ENCODE assay signal across 23 mouse cellular contexts in genomic region chr11:68993122-68993521, GRCm38 (mm10). TPM values are rescaled to one million over a fixed set of nuclear protein-coding genes. Genes with fewer than 3 reads are reported as not detected.
DNase-seq lines count a peak whose midpoint lies in the region; ATAC-seq and TF ChIP-seq lines count a peak whose summit lies in the region.
"Had no signal": no experiment of that assay in that cellular context is flagged by ENCODE, and none has a peak within 500 bp of the region (broad histone marks: within the 10 kb centered on the region; RNA-seq: fewer than 3 reads in every experiment).

No protein-coding gene starts in this region.

- 81% methylated on average over 7 of the region's 7 CpGs for WGBS in hindbrain, postnatal 0 days
- 93% methylated on average over 7 of the region's 7 CpGs for WGBS in hindbrain, embryonic 10.5 days

- H3K27ac ChIP-seq in hindbrain, postnatal 0 days: no peak overlapping the region
- no peak overlapping the region for H3K27ac ChIP-seq in hindbrain, embryonic 10.5 days
- H3K27ac ChIP-seq: heart, embryonic 15.5 days; hindbrain, embryonic 14.5 days; intestine, embryonic 15.5 days; liver, embryonic 13.5 days; midbrain, embryonic 13.5 days; neural tube, embryonic 13.5 days had no signal

- DNase-seq in hindbrain, postnatal 0 days (ENCODE audit: low spot score): peak; percentile 16
- no peak for DNase-seq in hindbrain, embryonic 10.5 days (ENCODE audit: low spot score)
- peak; percentile 74 for DNase-seq in cerebellum, adult 11-12 months
- peak; percentile 58 for DNase-seq in cerebellum, adult 8-10 months
- peak; percentile 61 to 75 for DNase-seq in cerebellum, postnatal 36 days
- no peak for DNase-seq in gastrocnemius, adult 18-20 months (ENCODE audit: low spot score)
- DNase-seq in left cerebral cortex, postnatal 25 days (ENCODE audit: low spot score in 2 of 2): no peak
- DNase-seq: forebrain, postnatal 0 days; gastrocnemius, postnatal 36 days; heart, postnatal 36 days; kidney, adult 9 months; kidney, postnatal 14 days; liver, embryonic 13.5 days; lung, adult 2 months; lung, postnatal 14 days; retina, postnatal 1 day; right cerebral cortex, postnatal 25 days; spleen, adult 18-20 months had no signal

- no peak overlapping the region for H3K9ac ChIP-seq in hindbrain, postnatal 0 days (replicated peaks; ENCODE audit: low read length)
- H3K9ac ChIP-seq: forebrain, postnatal 0 days; heart, embryonic 15.5 days; hindbrain, embryonic 14.5 days; intestine, embryonic 15.5 days; liver, embryonic 13.5 days; midbrain, embryonic 13.5 days; neural tube, embryonic 13.5 days had no signal

- H3K4me2 ChIP-seq in hindbrain, postnatal 0 days (ENCODE audit: low read depth, low read length): no peak overlapping the region
- H3K4me2 ChIP-seq: heart, embryonic 15.5 days; hindbrain, embryonic 14.5 days; intestine, embryonic 15.5 days; liver, embryonic 13.5 days; midbrain, embryonic 13.5 days; neural tube, embryonic 13.5 days had no signal

- ATAC-seq in hindbrain, postnatal 0 days: peak; percentile 15; the same call in 1 of the 2 replicates
- ATAC-seq: forebrain, postnatal 0 days; intestine, embryonic 15.5 days; midbrain, embryonic 13.5 days had no signal

- intact Hi-C loops in left cerebral cortex, postnatal 25 days (cut with DNase I): no loop called here

- H3K36me3 ChIP-seq in hindbrain, postnatal 0 days (ENCODE audit: insufficient read depth, low read length): peaks cover 58% of the 10 kb centered on the region
- peaks cover 99% of the 10 kb centered on the region for H3K36me3 ChIP-seq in hindbrain, embryonic 10.5 days

- no peaks in the 10 kb centered on the region for H3K27me3 ChIP-seq in hindbrain, postnatal 0 days (ENCODE audit: insufficient read depth, low read length)
- H3K27me3 ChIP-seq in hindbrain, embryonic 10.5 days (ENCODE audit: insufficient read depth, poor library complexity, severe bottlenecking): no peaks in the 10 kb centered on the region
- H3K27me3 ChIP-seq: heart, embryonic 15.5 days; intestine, embryonic 15.5 days; liver, embryonic 13.5 days; midbrain, embryonic 13.5 days; neural tube, embryonic 13.5 days had no signal

- H3K4me3 ChIP-seq in hindbrain, postnatal 0 days (ENCODE audit: low read length): no peak overlapping the region
- H3K4me3 ChIP-seq in hindbrain, embryonic 10.5 days: no peak overlapping the region
- H3K4me3 ChIP-seq: heart, embryonic 15.5 days; intestine, embryonic 15.5 days; liver, embryonic 13.5 days; midbrain, embryonic 13.5 days; neural tube, embryonic 13.5 days had no signal

- no peaks in the 10 kb centered on the region for H3K4me1 ChIP-seq in hindbrain, postnatal 0 days (ENCODE audit: insufficient read depth, low read length)
- H3K4me1 ChIP-seq in hindbrain, embryonic 10.5 days (replicated peaks): no peaks in the 10 kb centered on the region
- H3K4me1 ChIP-seq: heart, embryonic 15.5 days; intestine, embryonic 15.5 days; liver, embryonic 13.5 days; midbrain, embryonic 13.5 days; neural tube, embryonic 13.5 days had no signal

- no peak for TF ChIP-seq CTCF in hindbrain, postnatal 0 days (IDR thresholded peaks at IDR 0.05; ENCODE audit: low read depth)

- H3K9me3 ChIP-seq in hindbrain, postnatal 0 days (ENCODE audit: low read length): no peaks in the 10 kb centered on the region
- no peaks in the 10 kb centered on the region for H3K9me3 ChIP-seq in hindbrain, embryonic 10.5 days
- H3K9me3 ChIP-seq: heart, embryonic 15.5 days; intestine, embryonic 15.5 days; liver, embryonic 13.5 days; midbrain, embryonic 13.5 days; neural tube, embryonic 13.5 days had no signal

RNA-seq across cellular contexts. Expression of gene Pfas, which starts 15.1 kb away (rescaled TPM):
- total RNA-seq in hindbrain, postnatal 0 days (2014; rRNA removed): 31.3 and 35.2 TPM in 2 replicates
- polyA plus RNA-seq in hindbrain, postnatal 0 days (2015; fragmentation: Nextera tagmentation; extraction: Ambion mirVana): 14.7 and 17.8 TPM in 2 replicates
- 40.6 and 57.3 TPM in 2 replicates for polyA plus RNA-seq in hindbrain, embryonic 10.5 days (2016; fragmentation: Nextera tagmentation; extraction: Ambion mirVana)
- total RNA-seq in gastrocnemius, adult 18-20 months (2021): 1 to 10 TPM; 7.0 to 9.6 TPM
- 10 to 100 TPM; 17.3 to 18.9 TPM for total RNA-seq in left cerebral cortex, postnatal 25 days (2021)

RNA-seq across cellular contexts. Expression of gene Rangrf, which starts 18.1 kb away (rescaled TPM):
- total RNA-seq in hindbrain, postnatal 0 days (2014; rRNA removed): 40.4 and 51.6 TPM in 2 replicates
- 31.2 and 34.6 TPM in 2 replicates for polyA plus RNA-seq in hindbrain, postnatal 0 days (2015; fragmentation: Nextera tagmentation; extraction: Ambion mirVana)
- 69.7 and 78.1 TPM in 2 replicates for polyA plus RNA-seq in hindbrain, embryonic 10.5 days (2016; fragmentation: Nextera tagmentation; extraction: Ambion mirVana)
- 10 to 100 TPM; 59.5 to 62.4 TPM for total RNA-seq in gastrocnemius, adult 18-20 months (2021)
- total RNA-seq in left cerebral cortex, postnatal 25 days (2021): 10 to 100 TPM; 14.1 to 16.7 TPM

RNA-seq across cellular contexts. Expression of gene Ctc1, which starts 22.6 kb away (rescaled TPM):
- 84.8 and 85.7 TPM in 2 replicates for total RNA-seq in hindbrain, postnatal 0 days (2014; rRNA removed)
- 42.8 and 45.7 TPM in 2 replicates for polyA plus RNA-seq in hindbrain, postnatal 0 days (2015; fragmentation: Nextera tagmentation; extraction: Ambion mirVana)
- 89.8 and 90.9 TPM in 2 replicates for polyA plus RNA-seq in hindbrain, embryonic 10.5 days (2016; fragmentation: Nextera tagmentation; extraction: Ambion mirVana)
- total RNA-seq in gastrocnemius, adult 18-20 months (2021): 1 to 10 TPM; 9.4 to 9.5 TPM
- total RNA-seq in left cerebral cortex, postnatal 25 days (2021): 10 to 100 TPM; 35.1 to 35.8 TPM

RNA-seq across cellular contexts. Expression of gene Slc25a35, which starts 25.2 kb away (rescaled TPM):
- total RNA-seq in hindbrain, postnatal 0 days (2014; rRNA removed): 1.6 and 2.0 TPM in 2 replicates
- 2.3 TPM in 2 replicates for polyA plus RNA-seq in hindbrain, postnatal 0 days (2015; fragmentation: Nextera tagmentation; extraction: Ambion mirVana)
- 2.0 and 2.5 TPM in 2 replicates for polyA plus RNA-seq in hindbrain, embryonic 10.5 days (2016; fragmentation: Nextera tagmentation; extraction: Ambion mirVana)
- total RNA-seq in gastrocnemius, adult 18-20 months (2021): 1 to 10 TPM; 4.8 to 5.2 TPM
- total RNA-seq in left cerebral cortex, postnatal 25 days (2021): 1 to 10 TPM; 5.4 to 5.9 TPM

RNA-seq across cellular contexts. Expression of gene Arhgef15, which starts 35.8 kb away (rescaled TPM):
- total RNA-seq in hindbrain, postnatal 0 days (2014; rRNA removed): 21.2 and 45.2 TPM in 2 replicates
- 25.7 and 27.5 TPM in 2 replicates for polyA plus RNA-seq in hindbrain, postnatal 0 days (2015; fragmentation: Nextera tagmentation; extraction: Ambion mirVana)
- 7.9 and 8.6 TPM in 2 replicates for polyA plus RNA-seq in hindbrain, embryonic 10.5 days (2016; fragmentation: Nextera tagmentation; extraction: Ambion mirVana)
- 1 to 10 TPM; 5.8 to 9.7 TPM for total RNA-seq in gastrocnemius, adult 18-20 months (2021)
- 10 to 100 TPM; 20.7 to 20.9 TPM for total RNA-seq in left cerebral cortex, postnatal 25 days (2021)

Comparison
In these comparisons a context has a peak if more than half of its experiments do, and no peak if none do; other contexts are left out.
1. DNase-seq: peak in hindbrain, postnatal 0 days (single experiment), cerebellum, adult 11-12 months (single experiment), cerebellum, adult 8-10 months (single experiment) and cerebellum, postnatal 36 days (2 of 2); none in hindbrain, embryonic 10.5 days (single experiment), gastrocnemius, adult 18-20 months (single experiment) and left cerebral cortex, postnatal 25 days (0 of 2).